Mouse (Mus musculus): ENCODE data around the gene Rsrp1.
"Not testable (repeated sequence)": the region's sequence is repeated elsewhere in the genome, so short reads cannot be mapped to it uniquely, and the experiment has no call there.

Gene Rsrp1

DNA sequence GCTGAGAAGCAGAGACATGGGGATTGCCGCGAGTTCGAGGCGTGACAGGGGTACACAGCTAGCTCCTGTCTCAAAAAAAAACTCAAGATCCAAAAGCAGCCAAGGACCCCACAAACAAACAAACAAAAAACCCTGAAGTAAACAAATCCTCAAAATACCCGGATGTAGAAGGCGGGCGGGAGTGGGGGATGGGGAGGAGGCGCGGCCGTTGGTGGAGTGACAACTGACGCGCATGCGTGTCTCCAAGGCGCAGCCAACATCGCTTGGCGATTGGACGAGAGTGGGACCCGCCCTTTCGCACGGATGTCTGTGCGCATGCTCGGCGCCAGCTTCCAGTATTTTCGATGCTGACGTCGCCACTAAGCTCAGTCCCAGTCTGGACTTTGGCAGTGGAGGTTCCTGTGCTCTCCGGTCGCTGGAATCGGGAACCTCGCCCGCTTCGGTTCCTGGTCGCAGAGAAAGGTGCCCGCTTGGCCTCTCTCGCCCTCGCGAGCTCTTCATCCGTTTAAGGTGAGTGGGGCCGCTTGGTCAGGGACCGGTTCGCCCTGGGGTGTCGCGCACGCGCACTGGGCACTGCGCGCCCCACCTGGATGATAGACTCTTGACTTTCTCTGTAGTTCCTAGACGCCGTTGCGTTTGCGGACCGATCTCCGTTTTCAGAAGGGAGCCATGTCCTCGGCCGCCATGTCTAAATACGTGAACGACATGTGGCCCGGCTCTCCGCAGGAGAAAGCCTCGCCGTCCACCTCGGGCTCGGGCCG is at the start of gene Rsrp1:
Rsrp1 (plus strand) TSS at position 335 of the 761 bp plus-strand sequence.
- DNase-seq (ENCODE audit: low spot score in 2 of 2), result peak; percentile 98

GRCm38 (mm10) chr4:134876171-134876570 is 47.2 kb upstream of the Rsrp1 start:
- no peak for DNase-seq (ENCODE audit: low spot score in 2 of 2)

- peak; percentile 76 to 90 for DNase-seq (ENCODE audit: low spot score in 2 of 2)
Observed at GRCm38 (mm10) chr4:134879410-134879981, 43.9 kb upstream of the Rsrp1 start.

GRCm38 (mm10) chr4:134880041-134880440 is 43.4 kb upstream of the Rsrp1 start:
- peak in 1 of 2 experiments; percentile 77 for DNase-seq (ENCODE audit: low spot score in 2 of 2)

GRCm38 (mm10) chr4:134883266-134883665 is 40.1 kb upstream of the Rsrp1 start:
- DNase-seq (ENCODE audit: low spot score in 2 of 2), result peak in 1 of 2 experiments; percentile 80

DNA sequence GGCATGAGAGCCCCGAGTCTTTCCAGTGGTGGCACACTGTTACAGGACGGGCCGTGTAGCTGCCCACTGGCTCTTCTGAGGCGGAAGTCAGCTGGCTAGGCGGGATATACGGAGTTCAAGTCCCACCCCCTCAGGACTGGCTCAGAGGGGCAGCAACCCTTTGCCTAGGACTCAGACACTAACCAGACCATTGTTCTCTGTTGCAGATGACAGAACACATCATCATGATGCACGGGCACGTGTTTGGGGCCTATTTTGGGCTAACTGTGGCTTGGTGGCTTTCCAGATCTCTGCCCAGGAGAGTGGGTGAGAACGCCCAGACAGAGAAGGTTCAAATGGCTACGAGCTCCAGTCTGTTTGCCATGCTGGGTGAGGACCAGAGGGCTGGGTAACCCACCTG is 39.6 kb upstream of the Rsrp1 start:
- no peak for DNase-seq (ENCODE audit: low spot score in 2 of 2)

GRCm38 (mm10) chr4:134884364-134884763 is 39.0 kb upstream of the Rsrp1 start:
- no peak for DNase-seq (ENCODE audit: low spot score in 2 of 2)

DNA sequence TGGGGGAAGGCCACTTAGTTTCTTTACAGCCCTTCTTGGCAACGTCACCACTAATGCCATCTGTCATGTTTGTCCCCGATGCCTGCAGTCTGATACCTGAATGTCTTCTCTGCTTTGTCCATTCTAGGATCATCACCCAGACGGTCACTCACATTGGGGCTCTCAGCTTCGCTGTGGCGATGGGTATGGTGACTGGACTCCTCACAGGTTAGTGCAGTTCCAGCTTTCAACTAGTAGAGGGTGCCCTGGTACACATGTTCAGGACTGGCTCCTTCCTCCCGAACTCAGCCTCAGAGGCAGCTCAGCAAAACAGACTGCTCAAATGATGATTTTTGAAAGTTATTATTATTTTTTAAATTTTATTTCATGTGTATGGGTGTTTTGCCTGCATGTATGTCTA is 31.3 kb upstream of the Rsrp1 start:
- DNase-seq (ENCODE audit: low spot score in 2 of 2), result peak; percentile 70 to 84

GRCm38 (mm10) chr4:134897256-134897655 is 26.1 kb upstream of the Rsrp1 start:
- DNase-seq (ENCODE audit: low spot score in 2 of 2), result no peak

GRCm38 (mm10) chr4:134901126-134901525 is 22.3 kb upstream of the Rsrp1 start:
- no peak for DNase-seq (ENCODE audit: low spot score in 2 of 2)

GRCm38 (mm10) chr4:134903046-134903445 is 20.3 kb upstream of the Rsrp1 start:
- no peak for DNase-seq (ENCODE audit: low spot score in 2 of 2)

DNA sequence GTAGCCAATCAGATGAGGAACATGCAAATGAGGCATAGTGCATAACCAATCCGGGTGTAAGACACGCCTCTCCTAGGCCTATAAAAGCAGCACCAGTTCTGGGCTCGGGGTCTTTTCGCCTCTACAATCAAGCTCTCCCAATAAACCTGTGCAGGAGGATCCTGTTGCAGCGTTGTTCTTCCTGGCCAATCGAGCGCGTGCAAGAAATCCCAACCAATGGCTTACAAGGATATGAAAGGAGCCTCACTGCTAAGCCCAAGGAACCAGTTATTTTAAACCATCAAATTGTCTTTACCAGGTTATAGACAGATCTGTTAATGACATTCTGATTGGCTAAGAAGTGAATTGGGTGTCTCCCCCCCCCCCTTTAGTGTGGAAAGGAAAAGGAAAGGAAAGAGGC is 12.0 kb upstream of the Rsrp1 start:
- DNase-seq (ENCODE audit: low spot score in 2 of 2), result not testable (repeated sequence)

DNA sequence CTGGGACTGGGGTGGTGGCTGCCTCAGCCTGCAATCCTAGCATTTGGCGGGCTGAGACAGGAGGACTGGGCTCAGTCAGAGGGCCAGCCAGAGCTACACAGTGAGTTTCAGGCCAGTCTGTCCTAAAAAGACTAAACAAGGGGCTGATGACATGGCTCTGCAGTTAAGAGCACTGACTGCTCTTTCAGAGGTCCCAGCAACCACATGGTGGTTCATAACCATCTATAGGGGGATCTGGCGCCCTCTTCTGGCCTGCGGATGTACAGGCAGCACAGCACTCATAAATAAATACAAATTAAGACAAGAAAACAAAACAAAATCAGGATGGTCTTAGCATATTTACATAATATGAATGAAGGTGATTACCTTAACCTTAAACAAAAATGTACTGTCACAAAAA is 10.0 kb upstream of the Rsrp1 start:
- peak; percentile 86 to 95 for DNase-seq (ENCODE audit: low spot score in 2 of 2)

DNA sequence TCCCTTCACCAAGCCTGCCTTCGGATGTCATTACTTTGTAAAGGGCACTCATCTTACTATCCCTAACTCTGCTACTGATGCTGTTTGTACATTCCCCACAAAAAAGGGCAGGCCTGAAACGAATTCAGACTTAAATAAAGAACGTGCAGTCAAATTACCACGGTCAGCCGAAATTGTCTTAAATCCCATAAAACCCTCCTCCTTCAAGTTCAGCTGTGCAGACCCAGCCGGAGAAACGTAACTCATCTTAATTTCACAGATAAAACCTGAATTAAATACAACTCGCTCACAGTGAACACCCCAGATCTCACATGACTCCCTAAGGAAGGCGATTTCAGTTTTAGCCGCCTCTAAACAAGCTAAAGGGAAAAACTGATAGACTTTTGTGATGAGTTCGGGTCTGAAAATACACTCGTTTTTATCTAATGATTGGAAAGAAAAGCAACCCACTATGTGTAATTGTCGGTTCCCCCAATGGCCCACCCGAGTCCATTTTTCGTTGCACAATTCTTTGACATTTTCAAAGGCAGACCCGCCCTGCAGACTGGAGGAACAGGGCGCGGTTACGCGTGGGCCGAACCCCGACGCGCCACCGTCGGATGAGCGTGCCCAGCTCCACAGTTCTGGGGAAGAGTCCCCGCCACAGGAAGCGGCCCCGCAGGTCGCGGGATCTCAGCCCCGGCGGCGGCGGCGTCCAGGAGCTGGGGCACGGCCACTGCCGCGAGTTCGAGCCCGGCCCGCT is 9.1 kb upstream of the Rsrp1 start:
- no peak for DNase-seq (ENCODE audit: low spot score in 2 of 2)

- DNase-seq (ENCODE audit: low spot score in 2 of 2), result peak; percentile 98 to 99
Observed at GRCm38 (mm10) chr4:134914864-134915209, 8.6 kb upstream of the Rsrp1 start, which contains the start of gene Tmem50a. Gene Tmem50a (minus strand): TSS chr4:134915024.

GRCm38 (mm10) chr4:134915223-134916050 is 8.0 kb upstream of the Rsrp1 start:
- no peak for DNase-seq (ENCODE audit: low spot score in 2 of 2)

DNA sequence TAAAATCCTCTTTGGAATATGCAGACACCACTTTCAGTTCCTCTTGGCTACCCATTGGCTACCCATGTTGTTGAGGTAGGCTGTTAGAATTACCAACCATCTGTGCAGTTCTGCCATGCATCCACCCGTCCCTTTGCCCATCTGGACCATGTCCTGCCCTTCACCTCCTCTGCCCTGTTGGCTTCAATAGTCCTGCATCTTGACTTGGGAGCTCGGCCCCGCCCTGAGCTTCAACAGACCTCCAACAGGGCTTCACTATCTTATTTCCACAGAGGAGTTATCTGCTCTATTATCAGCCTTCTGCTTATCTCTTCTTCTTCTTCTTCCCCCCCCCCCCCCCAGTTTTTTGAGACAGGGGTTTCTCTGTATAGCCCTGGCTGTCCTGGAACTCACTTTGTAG is 6.2 kb upstream of the Rsrp1 start:
- no peak for DNase-seq (ENCODE audit: low spot score in 2 of 2)

DNA sequence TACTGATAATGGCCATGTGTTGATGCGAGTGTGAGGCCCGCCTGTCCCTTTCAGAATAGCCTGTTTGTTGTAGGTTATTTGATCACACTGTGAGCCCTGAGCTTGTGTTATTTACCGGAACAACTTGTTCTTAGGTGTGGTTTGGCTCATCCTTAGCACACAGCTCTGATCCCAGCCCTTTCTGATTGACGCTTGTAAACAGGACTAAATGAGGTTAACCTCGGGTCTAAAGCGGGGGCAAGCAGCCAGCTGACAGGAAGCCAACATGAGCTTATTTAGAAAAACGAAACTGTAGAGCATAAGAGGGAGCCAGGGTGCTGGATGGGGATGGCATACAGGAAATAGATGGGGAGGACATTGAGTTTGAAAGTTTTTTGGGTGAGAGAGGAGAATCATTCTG is 5.0 kb upstream of the Rsrp1 start:
- peak in 1 of 2 experiments; percentile 53 for DNase-seq (ENCODE audit: low spot score in 2 of 2)

GRCm38 (mm10) chr4:134919733-134920540 is 3.5 kb upstream of the Rsrp1 start:
- DNase-seq (ENCODE audit: low spot score in 2 of 2), result peak in 1 of 2 experiments; percentile 42

GRCm38 (mm10) chr4:134920631-134921030 is 2.8 kb upstream of the Rsrp1 start:
- no peak for DNase-seq (ENCODE audit: low spot score in 2 of 2)

GRCm38 (mm10) chr4:134921703-134922102 is 1.7 kb upstream of the Rsrp1 start:
- DNase-seq (ENCODE audit: low spot score in 2 of 2), result no peak

Measured in spleen, postnatal 4 days (tissue).